Mouse (Mus musculus) CH12.LX (cell line): Measurements from ENCODE around the gene Slco1a1. TPM values are rescaled to one million over a fixed set of nuclear protein-coding genes. Genes with fewer than 3 reads are reported as not detected.

ENCODE experiments used
- DNase-seq: peaks from one replicate; pipeline ENCODE4 v3.0.0-alpha.2; 2013; ENCODE audit errors: extremely low read depth
- H3K27ac ChIP-seq: 2 replicates; pipeline ENCODE4 v1.5.1; 2012; ENCODE audit warnings: low read depth, mild to moderate bottlenecking, control low read depth, moderate library complexity; ENCODE audit not compliant: insufficient read depth
- H3K27me3 ChIP-seq: replicated peaks from 2 replicates; pipeline ENCODE3; 2012; ENCODE audit warnings: inconsistent platforms
- H3K36me3 ChIP-seq, 2 experiments: replicated peaks in 1 of 2; 2 replicates each; pipeline versions ENCODE3 to v1.6.1; 2012; ENCODE audit warnings: inconsistent platforms in 1 of 2, low read length in 1 of 2, mild to moderate bottlenecking in 1 of 2, mixed read lengths in 1 of 2, moderate library complexity in 1 of 2; ENCODE audit not compliant: control insufficient read depth in 1 of 2, insufficient read depth in 1 of 2
- H3K4me1 ChIP-seq, 2 experiments: 2 replicates each; pipeline ENCODE4 v1.6.1; 2012; ENCODE audit warnings: inconsistent platforms in 1 of 2, moderate library complexity in 1 of 2; ENCODE audit not compliant: insufficient read depth in 2 of 2, control insufficient read depth in 1 of 2
- H3K4me2 ChIP-seq: 2 replicates; pipeline ENCODE4 v1.6.1; 2012; ENCODE audit warnings: low read depth, mild to moderate bottlenecking, control low read depth; ENCODE audit not compliant: poor library complexity, insufficient read depth, severe bottlenecking
- H3K4me3 ChIP-seq, 3 experiments: fragments of 150-350 bp in 1 of 3; sonication (generic) in 1 of 3; replicated peaks in 1 of 3; 2 replicates each; pipeline versions ENCODE3 to v1.5.1; 2011 to 2012; ENCODE audit warnings: low read depth in 2 of 3, low read length in 2 of 3, mild to moderate bottlenecking in 2 of 3, moderate library complexity in 2 of 3, control low read depth in 1 of 3, improper control_type of control experiment in 1 of 3, inconsistent platforms in 1 of 3, mixed read lengths in 1 of 3; ENCODE audit not compliant: poor library complexity in 1 of 3
- H3K79me2 ChIP-seq: replicated peaks from 2 replicates; pipeline ENCODE4 v1.6.1; 2012; ENCODE audit warnings: mild to moderate bottlenecking, moderate library complexity; ENCODE audit not compliant: control insufficient read depth, poor library complexity, insufficient read depth, severe bottlenecking; ENCODE audit errors: extremely low read depth
- H3K9ac ChIP-seq: 2 replicates; pipeline ENCODE4 v1.6.1; 2012; ENCODE audit warnings: low read depth, mild to moderate bottlenecking, control low read depth, moderate library complexity; ENCODE audit not compliant: insufficient read depth
- H3K9me3 ChIP-seq: replicated peaks from 2 replicates; pipeline ENCODE3; 2012; ENCODE audit warnings: low read length, inconsistent platforms, mixed read lengths
- BHLHE40 ChIP-seq: IDR thresholded peaks from 2 replicates; pipeline ENCODE4 v1.6.1; 2011; ENCODE audit warnings: mild to moderate bottlenecking, low read depth, low read length, improper control_type of control experiment
- CHD1 ChIP-seq: IDR thresholded peaks from 2 replicates; pipeline ENCODE4 v1.6.1; 2012; ENCODE audit warnings: low read depth, low read length, improper control_type of control experiment, inconsistent platforms
- E2F4 ChIP-seq: IDR thresholded peaks from 2 replicates; pipeline ENCODE4 v1.6.1; 2011; ENCODE audit warnings: low read depth, low read length, improper control_type of control experiment; ENCODE audit not compliant: insufficient replicate concordance
- ELF1 ChIP-seq: IDR thresholded peaks from 2 replicates; pipeline ENCODE4 v1.6.1; 2014; ENCODE audit warnings: low read depth, mild to moderate bottlenecking, inconsistent platforms, low read length, improper control_type of control experiment
- EP300 ChIP-seq: IDR thresholded peaks from 2 replicates; pipeline ENCODE4 v1.6.1; 2011; ENCODE audit warnings: low read length, improper control_type of control experiment
- ETS1 ChIP-seq: conservative IDR thresholded peaks from 2 replicates; pipeline ENCODE4 v1.6.1; 2012; ENCODE audit warnings: low read depth, mild to moderate bottlenecking, inconsistent platforms, low read length, improper control_type of control experiment, moderate library complexity
- GABPA ChIP-seq: IDR thresholded peaks from 2 replicates; pipeline ENCODE4 v1.6.1; 2012; ENCODE audit warnings: low read depth, low read length, improper control_type of control experiment, inconsistent platforms; ENCODE audit not compliant: insufficient replicate concordance
- HCFC1 ChIP-seq: IDR thresholded peaks from 2 replicates; pipeline ENCODE4 v1.6.1; 2012; ENCODE audit warnings: low read depth, mild to moderate bottlenecking, inconsistent platforms, low read length, improper control_type of control experiment
- IRF4 ChIP-seq: IDR thresholded peaks from 2 replicates; pipeline ENCODE4 v1.6.1; 2014; ENCODE audit warnings: low read depth, mild to moderate bottlenecking, inconsistent platforms, low read length, improper control_type of control experiment
- JUND ChIP-seq: conservative IDR thresholded peaks from 2 replicates; pipeline ENCODE4 v1.6.1; 2011; ENCODE audit warnings: low read depth, low read length, improper control_type of control experiment
- MAX ChIP-seq: IDR thresholded peaks from 2 replicates; pipeline ENCODE4 v1.6.1; 2011; ENCODE audit warnings: low read length, improper control_type of control experiment
- MEF2A ChIP-seq: IDR thresholded peaks from 2 replicates; pipeline ENCODE4 v1.6.1; 2014; ENCODE audit warnings: low read depth, mild to moderate bottlenecking, inconsistent platforms, low read length, improper control_type of control experiment, borderline replicate concordance
- MXI1 ChIP-seq: IDR thresholded peaks from 2 replicates; pipeline ENCODE4 v1.6.1; 2011; ENCODE audit warnings: mild to moderate bottlenecking, low read depth, low read length, improper control_type of control experiment
- MYC ChIP-seq: IDR thresholded peaks from 2 replicates; pipeline ENCODE4 v1.6.1; 2011; ENCODE audit warnings: low read depth, mild to moderate bottlenecking, improper control_type of control experiment, low read length
- POLR2A ChIP-seq: IDR thresholded peaks from 2 replicates; pipeline ENCODE4 v1.6.1; 2011; ENCODE audit warnings: low read depth, mild to moderate bottlenecking, improper control_type of control experiment, low read length
- RAD21 ChIP-seq: IDR thresholded peaks from 2 replicates; pipeline ENCODE4 v1.6.1; 2011; ENCODE audit warnings: low read depth, mild to moderate bottlenecking, low read length, improper control_type of control experiment, moderate library complexity
- RCOR1 ChIP-seq: conservative IDR thresholded peaks from 2 replicates; pipeline ENCODE4 v1.6.1; 2012; ENCODE audit warnings: low read depth, mild to moderate bottlenecking, inconsistent platforms, low read length, improper control_type of control experiment
- TBP ChIP-seq: conservative IDR thresholded peaks from 2 replicates; pipeline ENCODE4 v1.6.1; 2011; ENCODE audit warnings: low read depth, low read length, improper control_type of control experiment
- ZC3H11A ChIP-seq: IDR thresholded peaks from 2 replicates; pipeline ENCODE4 v1.6.1; 2012; ENCODE audit warnings: low read depth, mild to moderate bottlenecking, inconsistent platforms, low read length, improper control_type of control experiment
- ZMIZ1 ChIP-seq: IDR thresholded peaks from 2 replicates; pipeline ENCODE4 v1.6.1; 2012; ENCODE audit warnings: low read depth, mild to moderate bottlenecking, inconsistent platforms, low read length, improper control_type of control experiment
- ZNF384 ChIP-seq: IDR thresholded peaks from 2 replicates; pipeline ENCODE4 v1.6.1; 2012; ENCODE audit warnings: low read depth, low read length, improper control_type of control experiment, inconsistent platforms
- dilution Hi-C: fragments of 300-500 bp; cut with MboI; formaldehyde crosslinking; loops from 2 replicates; pipeline ENCODE4 v1.14.3; 2020; ENCODE audit warnings: low sequenced_read_pairs; ENCODE audit not compliant: extremely low pct_unique_long_range_greater_than_20kb, extremely low pct_ligation_motif_present
- in situ Hi-C: fragments of 300-500 bp; cut with MboI; formaldehyde crosslinking; loops from 3 replicates; pipeline ENCODE4 v1.14.3; 2019; ENCODE audit warnings: low sequenced_read_pairs, low pct_ligation_motif_present, low pct_unique_long_range_greater_than_20kb, mixed read lengths
- polyA plus RNA-seq: library from polyadenylated mRNA; unstranded; fragments of >175 nt; gene quantifications from 2 replicates; pipeline ENCODE4 v1.2.1, GENCODE M21; 2012; ENCODE audit warnings: low read depth; ENCODE audit not compliant: insufficient read length
- total RNA-seq, 2 experiments: library from RNA; depleted of rRNA; stranded (reverse); fragments of 300-350 nt in 1 of 2; fragments of >200 nt in 1 of 2; gene quantifications; 2 replicates each; pipeline ENCODE4 v1.2.3; 2012 to 2014

Slco1a1 gene
- total and polyA plus RNA-seq, 3 experiments: not detected

- no peak overlapping the region for H3K27ac ChIP-seq
- in situ Hi-C loops (no loop called here), dilution Hi-C loops (no loop called here)
- H3K4me2 ChIP-seq: no peak overlapping the region
- TF ChIP-seq BHLHE40 (no peak), CHD1 (no peak), ZNF384 (no peak), ZC3H11A (no peak), POLR2A (no peak), RCOR1 (no peak), ZMIZ1 (no peak)
- H3K36me3 ChIP-seq: no peaks in the 10 kb centered on the region
- H3K4me3 ChIP-seq: no peak overlapping the region
- H3K4me1 ChIP-seq: no peaks in the 10 kb centered on the region
- H3K9me3 ChIP-seq: peaks cover 45% of the 10 kb centered on the region
- H3K9ac ChIP-seq: no peak overlapping the region
- H3K27me3 ChIP-seq: no peaks in the 10 kb centered on the region
- DNase-seq: no peak
- H3K79me2 ChIP-seq: no peaks in the 10 kb centered on the region
These were observed 75.1 kb downstream of the Slco1a1 start for GRCm38 (mm10) chr6:141871711-141872110.

GRCm38 (mm10) chr6:141868735-141869134, 78.0 kb downstream of the Slco1a1 start:
- no peak for TF ChIP-seq ETS1
- no peak for TF ChIP-seq JUND
- TF ChIP-seq CHD1: no peak
- no peak for TF ChIP-seq MEF2A
- no peak for TF ChIP-seq ELF1
- TF ChIP-seq MYC: no peak
- no peak for TF ChIP-seq IRF4
- no peak for TF ChIP-seq POLR2A
- TF ChIP-seq MAX: no peak
- no peak for TF ChIP-seq RAD21
- dilution Hi-C loops: no loop called here
- no peaks in the 10 kb centered on the region for H3K79me2 ChIP-seq
- H3K4me2 ChIP-seq: no peak overlapping the region
- no peaks in the 10 kb centered on the region for H3K4me1 ChIP-seq
- H3K9ac ChIP-seq: no peak overlapping the region
- in situ Hi-C loops: no loop called here
- H3K4me3 ChIP-seq: no peak overlapping the region
- peaks cover 35% of the 10 kb centered on the region for H3K9me3 ChIP-seq
- no peak overlapping the region for H3K27ac ChIP-seq
- H3K27me3 ChIP-seq: no peaks in the 10 kb centered on the region
- DNase-seq: no peak
- H3K36me3 ChIP-seq: no peaks in the 10 kb centered on the region

- Histone ChIP-seq H3K4me1 (no peaks in the 10 kb centered on the region), H3K36me3 (no peaks in the 10 kb centered on the region), H3K79me2 (no peaks in the 10 kb centered on the region), H3K27me3 (no peaks in the 10 kb centered on the region), H3K4me2 (no peak overlapping the region), H3K9ac (no peak overlapping the region), H3K27ac (no peak overlapping the region), H3K4me3 (no peak overlapping the region), H3K9me3 (peaks cover 20% of the 10 kb centered on the region)
- DNase-seq: no peak
- TF ChIP-seq MXI1: no peak
- TF ChIP-seq MYC: no peak
- no peak for TF ChIP-seq TBP
- no peak for TF ChIP-seq RCOR1
- TF ChIP-seq E2F4: no peak
- TF ChIP-seq GABPA: no peak
- TF ChIP-seq JUND: no peak
- no peak for TF ChIP-seq POLR2A
- TF ChIP-seq ZMIZ1: no peak
- no peak for TF ChIP-seq HCFC1
- no peak for TF ChIP-seq EP300
- TF ChIP-seq IRF4: no peak
- no peak for TF ChIP-seq MEF2A
- in situ Hi-C loops (no loop called here), dilution Hi-C loops (no loop called here)
These were observed 80.7 kb downstream of the Slco1a1 start for GRCm38 (mm10) chr6:141866026-141866425.
